Mouse (Mus musculus): ENCODE measurements around the gene Ppif.

DNA sequence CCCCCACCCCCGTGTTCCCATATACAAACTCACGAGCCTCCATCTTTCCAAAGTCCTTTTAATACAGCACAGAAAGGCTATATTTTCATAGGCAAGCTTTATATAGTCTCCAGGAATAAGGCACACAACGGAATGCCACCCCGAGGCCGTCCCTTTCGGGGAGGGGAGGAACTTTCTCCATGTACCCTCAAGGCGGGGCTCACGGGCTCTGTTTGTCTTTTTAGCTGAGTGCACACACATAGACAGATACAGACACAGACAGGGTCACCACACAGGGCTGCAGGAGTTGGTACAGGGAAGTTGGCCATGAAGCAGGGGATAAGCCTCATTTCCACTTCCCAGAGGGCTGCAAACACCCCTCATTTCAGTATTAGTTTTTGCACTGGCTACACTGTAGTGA is 17.6 kb downstream of the Ppif start:
- no peak for TF ChIP-seq CTCF (IDR thresholded peaks at IDR 0.05; ENCODE audit: insufficient read depth, low read depth, low read length)
- no peak for TF ChIP-seq POLR2A (IDR thresholded peaks at IDR 0.05; ENCODE audit: insufficient read depth, low read depth, low read length)
